Mouse (Mus musculus) ES-E14 (cell line): ENCODE results near the gene Gtf3c5. TPM values are rescaled to one million over a fixed set of nuclear protein-coding genes. Genes with fewer than 3 reads are reported as not detected.

Experiments used
- DNase-seq: peaks from one replicate; pipeline ENCODE4 v3.0.0-alpha.2; 2013; ENCODE audit warnings: low read depth, low spot score
- H3K27ac ChIP-seq: 2 replicates; pipeline ENCODE4 v1.5.1; 2012; ENCODE audit warnings: low read depth, mild to moderate bottlenecking, low read length, moderate library complexity, mixed read lengths; ENCODE audit not compliant: poor library complexity, insufficient read depth, severe bottlenecking
- H3K36me3 ChIP-seq: 2 replicates; pipeline ENCODE4 v1.6.1; 2012; ENCODE audit warnings: mild to moderate bottlenecking, low read length, moderate library complexity, mixed read lengths; ENCODE audit not compliant: control insufficient read depth, poor library complexity, insufficient read depth, severe bottlenecking
- H3K4me1 ChIP-seq, 2 experiments: fragments of 150-350 bp in 1 of 2; sonication (generic) in 1 of 2; 2 replicates each; pipeline ENCODE4 v1.6.1; 2012; ENCODE audit warnings: low read length in 2 of 2, mild to moderate bottlenecking in 1 of 2, mixed read lengths in 1 of 2; ENCODE audit not compliant: control insufficient read depth in 2 of 2, insufficient read depth in 2 of 2, poor library complexity in 1 of 2
- H3K4me3 ChIP-seq, 2 experiments: fragments of 150-350 bp in 1 of 2; sonication (generic) in 1 of 2; 2 replicates each; pipeline ENCODE4 v1.5.1; 2012; ENCODE audit warnings: low read length in 2 of 2, low read depth in 1 of 2, mild to moderate bottlenecking in 1 of 2, mixed read lengths in 1 of 2; ENCODE audit not compliant: insufficient read depth in 1 of 2, poor library complexity in 1 of 2, severe bottlenecking in 1 of 2
- H3K9ac ChIP-seq: 2 replicates; pipeline ENCODE4 v1.6.1; 2012; ENCODE audit warnings: low read depth, mild to moderate bottlenecking, low read length, mixed read lengths; ENCODE audit not compliant: poor library complexity, insufficient read depth, severe bottlenecking
- H3K9me3 ChIP-seq: fragments of 150-350 bp; sonication (generic); 2 replicates; pipeline ENCODE4 v1.6.1; 2012; ENCODE audit warnings: low read depth, mild to moderate bottlenecking, low read length; ENCODE audit not compliant: control insufficient read depth, insufficient read depth
- CHD2 ChIP-seq: IDR thresholded peaks from 2 replicates; pipeline ENCODE4 v1.6.1; 2014; ENCODE audit warnings: mild to moderate bottlenecking, low read depth, low read length, inconsistent platforms
- HCFC1 ChIP-seq: IDR thresholded peaks from 2 replicates; pipeline ENCODE4 v1.6.1; 2012; ENCODE audit warnings: low read length, inconsistent platforms, borderline replicate concordance; ENCODE audit not compliant: insufficient read depth
- MAFK ChIP-seq: IDR thresholded peaks from 2 replicates; pipeline ENCODE4 v1.6.1; 2014; ENCODE audit warnings: mild to moderate bottlenecking, low read depth, low read length, inconsistent platforms; ENCODE audit not compliant: insufficient read depth
- ZC3H11A ChIP-seq: IDR thresholded peaks from 2 replicates; pipeline ENCODE4 v1.6.1; 2012; ENCODE audit warnings: low read depth, mild to moderate bottlenecking, inconsistent platforms, low read length, borderline replicate concordance
- ZNF384 ChIP-seq: IDR thresholded peaks from 2 replicates; pipeline ENCODE4 v1.6.1; 2012; ENCODE audit warnings: low read depth, low read length, inconsistent platforms
- in situ Hi-C, 2 experiments: fragments of 600-800 bp; cut with MboI; formaldehyde crosslinking; loops; one replicate each; pipeline ENCODE4 v1.15.1; 2025; ENCODE audit warnings: low sequenced_read_pairs in 2 of 2, inconsistent platforms in 1 of 2; ENCODE audit not compliant: unreplicated experiment in 2 of 2
- total RNA-seq: library from RNA; depleted of rRNA; stranded (reverse); fragments of 300-350 nt; gene quantifications from 2 replicates; pipeline ENCODE4 v1.2.3, GENCODE M21; 2012

Gtf3c5 gene
- total RNA-seq, 1 experiment = 20.0 TPM

DNA sequence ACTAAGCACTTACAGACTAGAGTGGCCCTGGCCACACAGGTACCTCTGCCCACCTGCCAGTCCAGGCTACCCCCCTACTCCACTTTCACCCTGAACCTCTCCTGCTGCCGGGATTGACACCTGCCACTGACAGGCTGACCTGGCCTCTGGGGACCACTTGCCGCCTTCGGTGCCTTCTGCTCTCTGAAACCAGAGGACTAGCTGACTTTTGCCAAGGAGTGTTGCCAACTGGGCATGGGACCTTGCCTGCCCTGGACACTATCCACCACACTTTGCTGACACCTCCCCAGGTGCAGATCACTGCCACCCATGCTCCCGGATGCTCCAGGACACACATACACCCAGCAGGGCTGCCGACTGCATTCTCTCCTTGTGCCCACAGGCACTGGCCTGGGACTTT is 31.2 kb downstream of the Gtf3c5 start:
- no peak overlapping the region for H3K4me3 ChIP-seq
- in situ Hi-C loops = no loop called here
- 0 out of 4 replicates have a peak, but pooled peaks cover 0 to 2% of the 10 kb centered on the region in 2 experiments for H3K4me1 ChIP-seq
- DNase-seq = no peak
- H3K9me3 ChIP-seq = no peaks in the 10 kb centered on the region
- H3K36me3 ChIP-seq = peaks cover 41% of the 10 kb centered on the region
- no peak overlapping the region for H3K27ac ChIP-seq
- TF ChIP-seq MAFK = no peak
- TF ChIP-seq HCFC1 = no peak
- TF ChIP-seq CHD2 = no peak
- no peak for TF ChIP-seq ZNF384
- no peak for TF ChIP-seq ZC3H11A
- no peak overlapping the region for H3K9ac ChIP-seq

GRCm38 (mm10) chr2:28549157-28549556 is 34.4 kb downstream of the Gtf3c5 start:
- Histone ChIP-seq H3K9me3 (no peaks in the 10 kb centered on the region), H3K36me3 (peaks cover 56% of the 10 kb centered on the region), H3K4me1 (0 out of 4 replicates have a peak, but pooled peaks cover 0 to 2% of the 10 kb centered on the region in 2 experiments), H3K27ac (no peak overlapping the region), H3K4me3 (no peak overlapping the region), H3K9ac (no peak overlapping the region)
- DNase-seq = no peak
- in situ Hi-C loops = no loop called here
- no peak for TF ChIP-seq MAFK
- TF ChIP-seq ZC3H11A = no peak
- TF ChIP-seq HCFC1 = no peak
- no peak for TF ChIP-seq CHD2
- TF ChIP-seq ZNF384 = no peak

DNA sequence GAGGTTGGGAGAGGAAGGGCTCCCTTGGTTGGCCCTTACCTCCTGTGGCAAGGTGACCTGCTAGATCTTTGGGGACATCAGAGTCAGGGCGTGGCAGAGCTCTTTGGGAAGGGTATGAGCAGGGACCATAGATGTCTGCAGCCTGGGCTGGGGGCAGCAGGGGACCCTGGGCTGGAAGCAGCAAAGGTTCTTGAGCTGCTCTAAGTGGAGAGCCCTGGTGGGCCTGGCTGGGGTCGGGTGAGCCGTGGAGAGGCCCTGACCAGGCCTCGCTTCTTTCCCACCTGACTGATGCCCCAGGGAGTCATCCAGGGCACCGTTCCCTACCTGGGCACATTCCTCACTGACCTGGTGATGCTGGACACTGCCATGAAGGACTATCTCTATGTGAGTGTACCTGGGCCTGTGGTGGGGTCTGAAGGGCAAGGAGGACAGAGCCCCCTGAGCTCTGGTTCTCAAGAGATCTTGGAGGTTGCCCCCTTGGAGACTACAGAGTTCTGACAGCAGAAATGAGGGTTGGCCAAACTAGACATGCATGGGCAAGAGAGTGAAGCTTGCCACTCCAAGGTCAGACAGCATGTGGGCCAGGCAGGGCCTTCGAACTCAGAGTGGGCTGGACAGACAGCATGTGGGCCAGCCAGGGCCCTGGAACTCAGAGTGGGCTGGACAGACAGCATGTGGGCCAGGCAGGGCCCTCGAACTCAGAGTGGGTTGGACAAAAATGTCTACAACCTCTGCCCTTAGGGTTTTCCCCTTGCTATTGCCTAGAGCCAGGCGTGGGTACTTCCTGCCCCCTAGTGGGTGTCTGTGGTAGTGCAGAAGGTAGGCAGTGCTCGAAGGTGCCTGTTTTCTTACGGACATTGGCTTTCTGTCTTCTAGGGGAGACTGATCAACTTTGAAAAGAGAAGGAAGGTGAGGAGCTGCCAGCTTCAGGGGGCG is 36.0 kb downstream of the Gtf3c5 start:
- H3K36me3 ChIP-seq = peaks cover 52% of the 10 kb centered on the region
- no peak overlapping the region for H3K27ac ChIP-seq

GRCm38 (mm10) chr2:28546560-28546959 is 37.0 kb downstream of the Gtf3c5 start:
- TF ChIP-seq HCFC1 (no peak), MAFK (no peak), ZNF384 (no peak), CHD2 (no peak), ZC3H11A (no peak)
- DNase-seq = no peak
- in situ Hi-C loops = no loop called here
- H3K9me3 ChIP-seq = no peaks in the 10 kb centered on the region
- no peak overlapping the region for H3K4me3 ChIP-seq
- peaks cover 44% of the 10 kb centered on the region for H3K36me3 ChIP-seq
- H3K4me1 ChIP-seq = 0 out of 4 replicates have a peak, but pooled peaks cover 0 to 2% of the 10 kb centered on the region in 2 experiments
- no peak overlapping the region for H3K27ac ChIP-seq
- H3K9ac ChIP-seq = no peak overlapping the region

More for the DNA sequence above, 36.0 kb downstream of the Gtf3c5 start:
- no peak overlapping the region for H3K4me3 ChIP-seq
- in situ Hi-C loops = no loop called here
- H3K4me1 ChIP-seq = 0 out of 4 replicates have a peak, but pooled peaks cover 0 to 2% of the 10 kb centered on the region in 2 experiments
- TF ChIP-seq ZNF384 (no peak), HCFC1 (no peak), ZC3H11A (peak; percentile 81)
- peak; percentile 70 for DNase-seq
- no peak overlapping the region for H3K9ac ChIP-seq
- H3K9me3 ChIP-seq = no peaks in the 10 kb centered on the region

DNA sequence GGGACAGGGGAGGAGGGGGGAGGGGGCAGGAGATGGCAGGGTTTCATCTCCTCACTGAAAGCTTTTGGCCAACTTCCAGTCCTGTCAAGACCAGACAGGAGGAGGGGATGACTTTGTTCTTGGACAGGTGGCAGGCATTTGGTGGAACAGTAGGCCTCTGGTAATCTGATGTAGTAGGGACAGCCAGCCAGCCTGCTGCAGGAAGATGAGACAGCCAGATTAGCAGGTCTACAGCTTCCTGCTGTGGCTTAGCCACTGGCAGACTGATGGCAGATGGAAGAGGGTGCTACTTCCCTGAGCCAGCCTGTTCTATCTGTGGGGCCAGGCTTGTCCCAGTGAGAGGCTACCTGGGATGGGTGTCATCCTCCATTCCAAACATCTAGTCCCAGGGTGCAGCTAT is 37.6 kb downstream of the Gtf3c5 start:
- TF ChIP-seq ZC3H11A = no peak
- no peak for TF ChIP-seq ZNF384
- TF ChIP-seq MAFK = no peak
- Histone ChIP-seq H3K4me3 (no peak overlapping the region), H3K27ac (no peak overlapping the region), H3K4me1 (0 out of 4 replicates have a peak, but pooled peaks cover 0 to 2% of the 10 kb centered on the region in 2 experiments), H3K36me3 (peaks cover 44% of the 10 kb centered on the region), H3K9me3 (no peaks in the 10 kb centered on the region), H3K9ac (no peak overlapping the region)
- no peak for DNase-seq
- in situ Hi-C loops = no loop called here
